Mouse (Mus musculus) thymus, postnatal 25 days (tissue): ENCODE results near the gene Usp2.
A peak's percentile ranks its signal among the peaks of the same experiment; 100 is the strongest.
"Not testable (repeated sequence)": the region's sequence is repeated elsewhere in the genome, so short reads cannot be mapped to it uniquely, and the experiment has no call there.

ENCODE experiments used
- DNase-seq: peaks from one replicate; pipeline ENCODE4 v3.0.0; 2022

Usp2 gene

DNA sequence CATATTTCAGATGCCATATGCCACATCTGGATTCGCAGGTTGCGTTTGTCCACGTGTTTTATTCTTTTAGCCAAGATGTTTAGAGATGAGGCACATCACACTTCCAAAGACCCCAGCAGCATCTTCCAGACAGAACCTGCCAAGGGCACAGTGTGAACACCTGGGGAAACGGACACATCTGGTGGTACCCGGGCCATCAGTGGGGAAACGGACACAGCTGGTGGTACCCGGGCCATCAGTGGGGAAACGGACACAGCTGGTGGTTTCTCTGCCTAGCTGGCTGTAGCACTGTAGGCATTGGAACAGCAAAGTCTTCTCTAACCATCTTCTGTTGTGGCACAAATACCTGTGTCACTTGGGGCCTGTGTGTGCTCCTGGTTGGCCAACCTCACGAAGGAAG lies 29.0 kb downstream of the Usp2 start:
- no peak for DNase-seq

GRCm38 (mm10) chr9:44096536-44096935 lies 29.7 kb downstream of the Usp2 start:
- DNase-seq, result no peak

GRCm38 (mm10) chr9:44101490-44101889 lies 34.7 kb downstream of the Usp2 start, which contains the start of gene Mfrp:
TSS of gene Mfrp (plus strand) at chr9:44101729.
- DNase-seq, result no peak

GRCm38 (mm10) chr9:44104881-44105280 lies 38.1 kb downstream of the Usp2 start:
- DNase-seq, result no peak

- DNase-seq, result no peak
Observed at GRCm38 (mm10) chr9:44105781-44106180, 39.0 kb downstream of the Usp2 start.

GRCm38 (mm10) chr9:44106182-44106581 lies 39.4 kb downstream of the Usp2 start:
- no peak for DNase-seq

DNA sequence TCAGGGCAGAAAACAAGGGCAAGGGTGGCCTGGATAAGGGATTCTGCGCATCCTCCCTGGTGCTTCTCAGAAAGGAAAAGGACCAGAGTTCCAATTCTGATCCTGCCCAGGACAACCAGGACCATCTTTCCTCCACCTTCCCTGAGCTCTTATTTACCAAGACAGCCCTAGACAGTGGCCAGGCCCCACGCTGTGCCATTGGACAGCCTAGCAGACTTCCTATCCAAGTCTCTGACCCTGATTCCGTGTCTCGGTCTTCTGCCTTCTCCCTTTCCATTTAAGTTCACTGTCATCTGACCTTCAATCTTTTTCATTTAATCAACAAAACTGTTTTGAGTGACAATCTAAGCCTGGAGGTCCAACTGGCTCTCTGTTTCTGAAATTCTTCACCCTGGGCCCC lies 39.8 kb downstream of the Usp2 start:
- DNase-seq, result no peak

DNA sequence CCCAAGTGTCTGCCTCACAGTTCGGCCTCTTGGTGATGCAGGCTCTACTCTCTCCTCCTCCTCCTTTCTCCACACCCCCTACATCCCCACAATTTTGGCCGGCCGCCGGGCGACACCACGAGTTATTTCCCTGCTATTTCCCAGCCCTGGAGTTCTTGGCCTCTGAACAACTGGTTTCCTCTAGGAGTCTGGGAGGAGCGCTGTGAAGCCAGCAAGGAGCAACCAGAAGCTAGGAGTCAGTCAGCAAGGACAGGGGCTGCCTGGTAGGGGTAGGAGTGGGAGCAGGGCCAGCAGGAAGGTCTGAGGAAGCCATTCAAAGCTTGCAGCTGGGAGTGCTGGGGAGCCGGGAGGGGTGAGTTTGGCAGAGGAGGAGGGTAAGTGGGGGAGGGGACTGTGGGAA lies 40.3 kb downstream of the Usp2 start, which contains the start of gene C1qtnf5:
C1qtnf5 (plus strand) TSS at position 136 of the 400 bp plus-strand sequence.
- DNase-seq, result no peak

DNA sequence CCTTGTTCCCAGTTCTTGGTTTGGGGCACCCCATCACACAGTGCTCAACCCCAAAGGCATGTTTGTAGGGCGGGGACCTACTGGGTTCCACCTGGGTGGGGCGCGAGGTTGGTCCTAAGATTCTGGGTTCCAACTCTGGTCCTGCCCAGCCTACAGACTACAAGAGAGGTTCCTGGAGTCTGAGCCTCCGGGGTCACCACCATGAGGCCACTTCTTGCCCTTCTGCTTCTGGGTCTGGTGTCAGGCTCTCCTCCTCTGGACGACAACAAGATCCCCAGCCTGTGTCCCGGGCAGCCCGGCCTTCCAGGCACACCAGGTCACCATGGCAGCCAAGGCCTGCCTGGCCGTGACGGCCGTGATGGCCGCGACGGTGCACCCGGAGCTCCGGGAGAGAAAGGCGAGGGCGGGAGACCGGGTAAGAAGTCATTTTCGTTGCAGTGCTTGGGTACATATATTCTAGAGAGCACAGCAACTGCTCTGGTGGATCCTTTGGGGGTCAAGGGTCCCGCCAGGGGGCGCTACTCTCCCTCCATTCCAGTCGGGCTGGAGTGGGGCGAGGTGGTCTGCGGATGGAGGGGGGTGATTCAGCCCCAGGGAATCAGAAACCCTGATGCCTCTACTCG lies 40.8 kb downstream of the Usp2 start:
- DNase-seq, result no peak

DNA sequence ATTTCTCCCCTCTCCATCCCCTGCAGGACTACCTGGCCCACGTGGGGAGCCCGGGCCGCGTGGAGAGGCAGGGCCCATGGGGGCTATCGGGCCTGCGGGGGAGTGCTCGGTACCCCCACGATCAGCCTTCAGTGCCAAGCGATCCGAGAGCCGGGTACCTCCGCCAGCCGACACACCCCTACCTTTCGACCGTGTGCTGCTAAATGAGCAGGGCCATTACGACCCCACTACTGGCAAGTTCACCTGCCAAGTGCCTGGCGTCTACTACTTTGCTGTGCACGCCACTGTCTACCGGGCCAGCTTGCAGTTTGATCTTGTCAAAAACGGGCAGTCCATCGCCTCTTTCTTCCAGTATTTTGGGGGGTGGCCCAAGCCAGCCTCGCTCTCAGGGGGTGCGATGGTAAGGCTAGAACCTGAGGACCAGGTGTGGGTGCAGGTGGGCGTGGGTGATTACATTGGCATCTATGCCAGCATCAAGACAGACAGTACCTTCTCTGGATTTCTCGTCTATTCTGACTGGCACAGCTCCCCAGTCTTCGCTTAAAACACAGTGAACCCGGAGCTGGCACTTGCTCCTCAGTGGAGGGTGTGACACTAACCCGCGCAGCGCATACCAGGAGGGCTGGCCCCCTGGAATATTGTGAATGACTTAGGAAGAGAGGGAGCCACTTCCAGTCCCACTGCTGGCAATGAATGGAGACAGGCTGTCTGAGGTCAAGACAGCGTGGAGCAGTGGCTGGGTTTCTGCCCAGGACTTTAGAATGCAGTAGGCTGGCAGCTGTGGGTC lies 41.6 kb downstream of the Usp2 start:
- no peak for DNase-seq

GRCm38 (mm10) chr9:44109360-44110095 lies 42.7 kb downstream of the Usp2 start:
- DNase-seq, result peak; percentile 80

DNA sequence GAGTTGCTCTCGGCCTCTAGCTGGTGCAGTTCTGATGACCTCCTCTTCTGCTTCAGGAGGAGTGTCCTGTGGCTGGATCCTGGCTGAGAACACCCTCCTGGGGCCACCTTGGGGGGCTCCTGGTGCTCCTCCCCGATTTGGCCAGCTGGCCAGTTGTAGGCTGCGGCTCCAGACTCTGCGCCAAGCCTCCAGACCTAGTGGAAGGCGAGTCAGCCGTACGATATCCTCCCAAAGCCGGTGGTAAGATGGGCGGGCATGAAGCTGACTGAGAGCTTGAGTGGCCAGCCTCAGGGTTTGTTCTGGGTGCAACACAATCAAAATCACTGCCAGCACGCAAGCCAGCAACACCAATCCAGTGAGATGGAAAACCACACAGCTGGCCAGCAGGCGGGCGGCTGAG lies 45.1 kb downstream of the Usp2 start:
- DNase-seq, result not testable (repeated sequence)

DNA sequence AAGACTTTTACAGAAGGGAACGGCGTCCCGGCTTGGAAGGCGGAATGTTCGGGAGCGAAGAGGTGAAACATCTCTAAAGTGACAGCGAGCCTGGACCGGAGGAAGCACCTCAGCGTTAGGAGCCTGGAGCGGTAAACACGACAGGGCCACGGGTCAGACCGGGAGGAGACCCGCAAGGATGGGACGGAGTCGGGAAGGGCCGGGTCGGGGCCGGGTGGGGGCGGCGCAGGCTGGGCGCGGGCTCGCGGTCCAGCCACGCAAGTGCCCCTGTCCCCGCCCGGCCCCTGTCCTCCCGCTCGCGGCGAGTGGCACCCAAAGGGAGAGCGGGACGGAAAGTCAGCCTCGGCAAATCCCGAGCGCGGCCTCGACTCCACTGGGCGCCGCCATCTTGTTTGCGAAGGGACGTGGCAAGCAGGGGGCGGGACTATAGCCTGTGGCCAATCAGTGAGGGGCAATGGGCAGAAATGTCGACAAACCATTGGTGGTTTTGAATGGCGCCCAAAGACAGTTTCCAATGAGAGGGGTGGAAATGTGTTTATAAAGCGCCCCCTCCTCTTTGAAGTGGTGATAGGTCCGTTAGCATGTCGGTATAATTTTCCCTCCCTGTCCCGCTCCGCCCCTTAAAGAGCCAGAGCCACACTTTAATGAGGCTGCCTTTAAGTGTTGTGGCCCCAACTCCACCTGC lies 46.4 kb downstream of the Usp2 start, which contains the start of the genes Gm49380 and Rnf26:
Gm49380 (minus strand) TSS at position 396 of the 685 bp plus-strand sequence.
Rnf26 (minus strand) TSS at position 413 of the 685 bp plus-strand sequence.
- DNase-seq, result peak; percentile 95

- DNase-seq, result no peak
Observed at GRCm38 (mm10) chr9:44114453-44114852, 47.6 kb downstream of the Usp2 start.

DNA sequence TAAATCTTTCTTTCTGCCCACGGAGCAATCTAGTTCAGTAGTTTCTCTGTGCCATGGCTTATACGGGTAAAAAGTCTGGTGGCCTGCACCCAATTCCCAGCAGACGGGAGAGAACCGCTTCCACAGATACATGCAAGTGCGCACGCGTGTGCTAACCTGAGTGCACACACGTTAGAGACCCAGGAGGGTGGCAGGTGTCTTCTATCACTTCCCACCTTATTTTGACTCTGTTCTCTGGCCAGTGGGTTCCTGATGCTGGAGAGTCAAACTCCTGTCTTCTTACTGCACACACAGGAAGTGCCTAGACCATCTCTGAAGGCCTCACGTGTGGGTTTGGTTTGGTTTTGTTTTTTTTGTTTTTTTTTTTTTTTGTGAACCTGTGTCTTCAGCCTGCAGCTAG lies 48.8 kb downstream of the Usp2 start:
- DNase-seq, result no peak

GRCm38 (mm10) chr9:44116182-44116581 lies 49.4 kb downstream of the Usp2 start:
- no peak for DNase-seq

- DNase-seq, result peak; percentile 70
Observed at GRCm38 (mm10) chr9:44119011-44119410, 52.2 kb downstream of the Usp2 start.

- DNase-seq, result no peak
Observed at GRCm38 (mm10) chr9:44119948-44120465, 53.2 kb downstream of the Usp2 start.

- DNase-seq, result no peak
Observed at GRCm38 (mm10) chr9:44124317-44124716, 57.5 kb downstream of the Usp2 start.

GRCm38 (mm10) chr9:44125026-44125425 lies 58.2 kb downstream of the Usp2 start:
- no peak for DNase-seq

GRCm38 (mm10) chr9:44125546-44126428 lies 59.0 kb downstream of the Usp2 start:
- peak; percentile 87 for DNase-seq

DNA sequence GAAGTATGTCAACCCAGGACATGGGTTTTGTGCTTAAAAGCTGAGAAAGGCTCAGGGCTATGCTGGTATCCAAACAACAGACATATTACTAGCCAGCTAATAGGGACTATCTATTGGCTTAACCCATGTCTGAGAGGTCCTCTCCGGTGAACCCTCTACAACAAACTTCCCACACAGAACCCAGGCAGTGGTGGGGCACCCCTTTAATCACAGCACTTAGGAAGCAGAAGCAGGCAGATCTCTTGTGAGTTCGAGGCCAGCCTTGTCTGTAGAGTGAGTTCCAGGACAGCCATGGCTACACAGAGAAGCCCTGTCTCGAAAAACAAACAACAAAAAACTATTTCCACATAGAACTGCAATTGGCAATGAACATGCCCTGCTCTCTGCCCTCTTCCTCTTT lies 59.9 kb downstream of the Usp2 start:
- DNase-seq, result no peak
